Mouse (Mus musculus): ENCODE data around the gene Cycs. TPM values are rescaled to one million over a fixed set of nuclear protein-coding genes. Genes with fewer than 3 reads are reported as not detected.

Gene Cycs
- polyA plus RNA-seq, 1 experiment from 2014 or later = 84.2 TPM

Small RNA genes lying within 50 kb of the gene (microRNA-seq; reads per million reads assigned to microRNA genes)
- not detected for gene Mir6371

Other genes starting within 250 kb of the Cycs start
- gene Osbpl3, start 110.3 kb downstream of the Cycs start, polyA plus RNA-seq (2016; fragmentation: Nextera tagmentation; extraction: Ambion mirVana) = 9.0 and 9.8 TPM in 2 replicates
- 0.49 and 0.69 TPM in 2 replicates for gene 4921507P07Rik, start 30.1 kb upstream of the Cycs start, polyA plus RNA-seq (2016; fragmentation: Nextera tagmentation; extraction: Ambion mirVana)
- not detected in 2 replicates for gene Npvf, start 87.9 kb upstream of the Cycs start, polyA plus RNA-seq (2016; fragmentation: Nextera tagmentation; extraction: Ambion mirVana)